Mouse (Mus musculus) hematopoietic multipotent progenitor cell, adult 10-12 weeks (in vitro differentiated cells): Measurements from ENCODE around the gene Ms4a2. TPM values are rescaled to one million over a fixed set of nuclear protein-coding genes. Genes with fewer than 3 reads are reported as not detected.

ENCODE experiments used
- polyA plus RNA-seq: library from polyadenylated mRNA; stranded (reverse); fragments of >175 nt; gene quantifications from 2 replicates; pipeline ENCODE4 v1.2.3, GENCODE M21; 2012; ENCODE audit warnings: low replicate concordance

The Ms4a2 gene
- 0.08 and 0.22 TPM in 2 replicates for polyA plus RNA-seq

DNA sequence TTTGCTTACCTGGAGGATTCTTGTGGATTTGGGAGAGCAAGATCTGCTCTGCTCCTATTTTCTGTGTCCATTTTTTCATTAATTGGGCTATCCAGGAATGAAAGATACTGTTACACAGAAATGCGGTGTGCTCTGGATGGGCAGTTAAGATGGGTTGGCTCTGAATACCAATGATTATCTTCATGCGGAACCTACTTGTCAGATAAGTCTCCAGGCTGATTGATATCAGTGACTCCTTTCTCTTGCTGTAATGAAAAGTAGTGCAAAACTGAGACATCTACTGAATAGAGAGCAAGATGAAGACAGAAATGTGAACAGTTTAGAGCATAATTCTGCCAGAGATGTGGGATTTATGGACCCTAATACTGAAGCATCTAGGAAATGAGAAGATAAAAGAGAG is at the start of gene Ms4a2:
Gene Ms4a2, minus strand, starts transcription at position 169 of the 400 bp plus-strand sequence.

DNA sequence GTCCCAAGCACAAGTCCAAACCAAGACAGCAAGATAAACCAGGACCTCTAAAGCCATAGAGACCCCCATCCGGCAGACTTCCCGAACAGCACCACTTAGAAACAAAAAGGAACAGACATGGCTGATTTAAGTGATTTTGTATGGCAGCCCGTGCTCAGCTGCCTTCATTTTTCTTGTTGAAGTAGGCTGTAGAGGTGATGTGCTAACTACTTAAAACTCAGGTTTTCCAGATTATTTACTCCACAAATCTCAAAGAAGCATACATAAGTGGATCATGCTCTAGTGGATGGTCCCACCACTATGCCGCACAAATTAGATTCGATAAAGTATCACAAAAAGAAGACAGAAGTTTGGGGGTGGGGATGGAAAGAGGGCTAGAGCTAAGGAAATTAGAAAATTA is 36.9 kb upstream of the Ms4a2 start, which contains the start of gene Oosp2:
Gene Oosp2, minus strand, starts transcription at position 101 of the 400 bp plus-strand sequence.

DNA sequence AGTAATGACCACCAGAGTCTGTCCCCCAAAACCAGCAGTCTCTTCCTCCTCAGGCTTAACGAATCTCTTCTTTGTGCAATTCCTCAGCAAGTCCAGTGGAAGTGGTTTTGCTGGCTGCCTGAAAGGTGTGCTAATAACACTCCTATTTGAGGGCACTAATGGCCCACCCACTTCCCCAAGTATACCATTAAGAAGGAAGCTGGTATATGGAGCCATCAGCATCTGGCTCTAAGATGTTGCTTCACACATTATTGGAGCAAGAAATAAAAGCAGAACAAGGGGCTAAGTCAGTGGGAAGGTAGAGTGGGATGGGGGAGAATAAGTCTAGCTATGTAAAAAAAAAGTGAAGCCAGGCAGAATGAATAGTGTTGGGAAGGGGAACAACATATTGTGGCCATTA is 17.2 kb upstream of the Ms4a2 start, which contains the start of gene Ms4a3:
Gene Ms4a3, minus strand, starts transcription at position 120 of the 400 bp plus-strand sequence.

DNA sequence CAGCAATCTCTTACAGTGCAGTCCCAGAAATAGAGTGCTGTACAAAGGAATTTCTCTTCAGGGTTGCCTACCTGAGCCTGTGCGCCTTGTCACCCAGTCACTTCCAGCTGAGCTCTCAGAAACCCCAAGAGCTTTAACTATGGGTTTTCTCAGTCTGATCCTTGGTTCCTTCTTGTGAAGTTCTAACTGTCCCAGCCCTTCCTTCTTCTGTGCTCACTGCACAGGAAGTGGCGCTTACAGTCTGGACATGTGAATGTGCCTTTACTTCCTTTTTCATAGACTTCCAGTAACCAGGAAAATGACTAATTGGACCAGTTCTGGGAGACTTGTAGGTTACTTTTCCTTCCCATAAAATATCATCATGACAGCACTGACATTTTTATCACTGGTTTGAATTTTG is 18.9 kb downstream of the Ms4a2 start, which contains the start of gene Ms4a6d:
Gene Ms4a6d, minus strand, starts transcription at position 247 of the 400 bp plus-strand sequence.

Other genes with a start within 250 kb of the Ms4a2 start
- 0.63 and 0.94 TPM in 2 replicates for gene Ms4a4a, start 248.2 kb downstream of the Ms4a2 start, polyA plus RNA-seq
- 2.2 and 13.7 TPM in 2 replicates for gene Ms4a4c, start 218.9 kb downstream of the Ms4a2 start, polyA plus RNA-seq
- gene Ms4a4b, start 180.2 kb downstream of the Ms4a2 start, polyA plus RNA-seq: 75.3 and 75.9 TPM in 2 replicates
- gene Ms4a6c, start 154.4 kb downstream of the Ms4a2 start, polyA plus RNA-seq: 5.7 and 8.1 TPM in 2 replicates
- gene Gm8369, start 137.8 kb downstream of the Ms4a2 start, polyA plus RNA-seq: 1.1 and 8.0 TPM in 2 replicates
- gene Ms4a6b, start 107.2 kb downstream of the Ms4a2 start, polyA plus RNA-seq: 15.2 and 18.3 TPM in 2 replicates
- 0.22 TPM in 1 of 2 replicates, not detected in the other for gene Ms4a4d, start 86.9 kb downstream of the Ms4a2 start, polyA plus RNA-seq
- gene Ms4a6d, start 18.9 kb downstream of the Ms4a2 start, polyA plus RNA-seq: 2.6 and 2.9 TPM in 2 replicates
- gene Ms4a3, start 17.1 kb upstream of the Ms4a2 start, polyA plus RNA-seq: 0.11 TPM in 1 of 2 replicates, not detected in the other
- gene Oosp2, start 36.8 kb upstream of the Ms4a2 start, polyA plus RNA-seq: not detected in 2 replicates
- gene Oosp1, start 67.4 kb upstream of the Ms4a2 start, polyA plus RNA-seq: 0.17 and 0.20 TPM in 2 replicates
- gene Oosp3, start 73.3 kb upstream of the Ms4a2 start, polyA plus RNA-seq: not detected in 2 replicates
- gene Gif, start 123.8 kb upstream of the Ms4a2 start, polyA plus RNA-seq: not detected in 2 replicates
- 0.78 and 12.6 TPM in 2 replicates for gene Mrpl16, start 146.7 kb upstream of the Ms4a2 start, polyA plus RNA-seq
- 3.0 and 10.9 TPM in 2 replicates for gene Stx3, start 195.7 kb upstream of the Ms4a2 start, polyA plus RNA-seq
- not detected in 2 replicates for gene Olfr1417, start 215.5 kb upstream of the Ms4a2 start, polyA plus RNA-seq
- not detected in 2 replicates for gene Olfr1418, start 237.3 kb upstream of the Ms4a2 start, polyA plus RNA-seq